Mouse (Mus musculus) spleen, postnatal 36 days (tissue): ENCODE results near the gene Junb.

Experiments used
- DNase-seq, 2 experiments: peaks; one replicate each; pipeline ENCODE4 v3.0.0; 2022; ENCODE audit warnings: low spot score in 2 of 2, mixed read lengths in 1 of 2

Gene Junb

GRCm38 (mm10) chr8:84973803-84974542, 4.5 kb downstream of the Junb start:
- peak; percentile 56 to 62 for DNase-seq

- DNase-seq = no peak
Observed at GRCm38 (mm10) chr8:84973079-84973478, 5.4 kb downstream of the Junb start.

- peak; percentile 68 to 83 for DNase-seq
Observed at GRCm38 (mm10) chr8:84970913-84971312, 7.6 kb downstream of the Junb start.

- no peak for DNase-seq
Observed at GRCm38 (mm10) chr8:84970135-84970790, 8.3 kb downstream of the Junb start.

GRCm38 (mm10) chr8:84969241-84970134, 9.0 kb downstream of the Junb start, which contains the start of the genes Gm49661, Prdx2 and Rnaseh2a:
TSS of gene Gm49661 (minus strand) at chr8:84969433.
TSS of gene Prdx2 (plus strand) at chr8:84969587.
TSS of gene Rnaseh2a (minus strand) at chr8:84969767.
- peak; percentile 68 to 73 for DNase-seq

- DNase-seq = no peak
Observed at GRCm38 (mm10) chr8:84968650-84969049, 9.9 kb downstream of the Junb start.

- DNase-seq = no peak
Observed at GRCm38 (mm10) chr8:84967532-84968304, 10.8 kb downstream of the Junb start.

- DNase-seq = no peak
Observed at GRCm38 (mm10) chr8:84966603-84967002, 11.9 kb downstream of the Junb start.

- peak; percentile 95 to 96 for DNase-seq
Observed at GRCm38 (mm10) chr8:84965731-84966291, 12.7 kb downstream of the Junb start.

- DNase-seq = no peak
Observed at GRCm38 (mm10) chr8:84963952-84964351, 14.6 kb downstream of the Junb start.

- no peak for DNase-seq
Observed at GRCm38 (mm10) chr8:84959811-84960210, 18.7 kb downstream of the Junb start.

- DNase-seq = peak in 1 of 2 experiments; percentile 55
Observed at GRCm38 (mm10) chr8:84956768-84957167, 21.8 kb downstream of the Junb start.

- peak in 1 of 2 experiments; percentile 39 for DNase-seq
Observed at GRCm38 (mm10) chr8:84952612-84953255, 25.8 kb downstream of the Junb start.

- DNase-seq = no peak
Observed at GRCm38 (mm10) chr8:84949753-84950152, 28.8 kb downstream of the Junb start.

GRCm38 (mm10) chr8:84947241-84947545, 31.3 kb downstream of the Junb start:
- no peak for DNase-seq

GRCm38 (mm10) chr8:84946528-84947240, 31.8 kb downstream of the Junb start, which contains the start of gene Rtbdn:
TSS of gene Rtbdn (plus strand) at chr8:84946991.
- no peak for DNase-seq

GRCm38 (mm10) chr8:84945633-84946527, 32.6 kb downstream of the Junb start:
- no peak for DNase-seq

- DNase-seq = no peak
Observed at GRCm38 (mm10) chr8:84945235-84945632, 33.3 kb downstream of the Junb start.
